Mouse (Mus musculus) liver, adult 2 months (tissue): Measurements from ENCODE around the gene Polr2l.

Experiments
- CTCF ChIP-seq: fragments of 200-500 bp; IDR thresholded peaks from 2 replicates; pipeline ENCODE4 v1.5.1; 2011; ENCODE audit warnings: low read depth, low read length, control low read depth
- POLR2A ChIP-seq: fragments of 200-500 bp; IDR thresholded peaks from 2 replicates; pipeline ENCODE4 v1.6.1; 2011; ENCODE audit warnings: low read length, control low read depth; ENCODE audit not compliant: insufficient read depth; ENCODE audit errors: extremely low read depth

GRCm38 (mm10) chr7:141478270-141478748, 3.4 kb upstream of the Polr2l start:
- TF ChIP-seq POLR2A: no peak
- no peak for TF ChIP-seq CTCF
